Mouse (Mus musculus) intestine, postnatal 0 days (tissue): ENCODE measurements around the gene Gm10320. TPM values are rescaled to one million over a fixed set of nuclear protein-coding genes. Genes with fewer than 3 reads are reported as not detected.

Source experiments
- ATAC-seq: fragments of 200-750 bp; cut with Nextera tagmentation; 2 replicates; pipeline ENCODE4 v1.8.0; 2017; ENCODE audit warnings: mild to moderate bottlenecking, moderate TSS enrichment, moderate library complexity
- H3K27ac ChIP-seq: fragments of 300-500 bp; sonication (generic); 2 replicates; pipeline ENCODE4 v1.5.1; 2014; ENCODE audit warnings: mild to moderate bottlenecking, low read depth, low read length, moderate library complexity
- H3K27me3 ChIP-seq: fragments of 300-500 bp; sonication (generic); replicated peaks from 2 replicates; pipeline ENCODE4 v1.6.1; 2014; ENCODE audit warnings: low read length, mixed read lengths; ENCODE audit not compliant: control insufficient read depth, insufficient read depth
- H3K36me3 ChIP-seq: fragments of 300-500 bp; sonication (generic); 2 replicates; pipeline ENCODE4 v1.6.1; 2014; ENCODE audit warnings: mild to moderate bottlenecking, moderate library complexity; ENCODE audit not compliant: control insufficient read depth, insufficient read depth
- H3K4me1 ChIP-seq: fragments of 300-500 bp; sonication (generic); replicated peaks from 2 replicates; pipeline ENCODE4 v1.6.1; 2014; ENCODE audit warnings: antibody characterized with exemption, low read length, mixed read lengths; ENCODE audit not compliant: control insufficient read depth, insufficient read depth
- H3K4me2 ChIP-seq: fragments of 300-500 bp; sonication (generic); replicated peaks from 2 replicates; pipeline ENCODE4 v1.6.1; 2014; ENCODE audit warnings: low read depth, mild to moderate bottlenecking, moderate library complexity
- H3K4me3 ChIP-seq: fragments of 300-500 bp; sonication (generic); 2 replicates; pipeline ENCODE4 v1.5.1; 2014; ENCODE audit warnings: low read depth, low read length
- H3K9ac ChIP-seq: fragments of 300-500 bp; sonication (generic); 2 replicates; pipeline ENCODE4 v1.6.1; 2014; ENCODE audit warnings: mild to moderate bottlenecking, low read depth, low read length
- H3K9me3 ChIP-seq: fragments of 300-500 bp; sonication (generic); 2 replicates; pipeline ENCODE4 v1.6.1; 2016; ENCODE audit warnings: mixed run types; ENCODE audit not compliant: control insufficient read depth
- CTCF ChIP-seq: sonication (generic); IDR thresholded peaks from 2 replicates; pipeline ENCODE4 v1.5.1; 2016; ENCODE audit warnings: low read depth, mild to moderate bottlenecking, control low read depth, antibody characterized with exemption, moderate library complexity
- WGBS: fragments of 180-500 bp; shearing (Covaris S2); extraction: QIAGEN DNeasy Blood & Tissue Kit; methylation state at CpG from one replicate; pipeline ENCODE4 v1.1.7; 2014; 5-methylcytosine and 5-hydroxymethylcytosine counted together
- polyA plus RNA-seq: library from polyadenylated mRNA; unstranded; fragments of >200 nt; fragmentation: Nextera tagmentation; extraction: Ambion mirVana; gene quantifications from 2 replicates; pipeline ENCODE4 v1.2.1, GENCODE M21; 2015

Gene Gm10320
- polyA plus RNA-seq, 1 experiment from 2014 or later, result 2.4 TPM

DNA sequence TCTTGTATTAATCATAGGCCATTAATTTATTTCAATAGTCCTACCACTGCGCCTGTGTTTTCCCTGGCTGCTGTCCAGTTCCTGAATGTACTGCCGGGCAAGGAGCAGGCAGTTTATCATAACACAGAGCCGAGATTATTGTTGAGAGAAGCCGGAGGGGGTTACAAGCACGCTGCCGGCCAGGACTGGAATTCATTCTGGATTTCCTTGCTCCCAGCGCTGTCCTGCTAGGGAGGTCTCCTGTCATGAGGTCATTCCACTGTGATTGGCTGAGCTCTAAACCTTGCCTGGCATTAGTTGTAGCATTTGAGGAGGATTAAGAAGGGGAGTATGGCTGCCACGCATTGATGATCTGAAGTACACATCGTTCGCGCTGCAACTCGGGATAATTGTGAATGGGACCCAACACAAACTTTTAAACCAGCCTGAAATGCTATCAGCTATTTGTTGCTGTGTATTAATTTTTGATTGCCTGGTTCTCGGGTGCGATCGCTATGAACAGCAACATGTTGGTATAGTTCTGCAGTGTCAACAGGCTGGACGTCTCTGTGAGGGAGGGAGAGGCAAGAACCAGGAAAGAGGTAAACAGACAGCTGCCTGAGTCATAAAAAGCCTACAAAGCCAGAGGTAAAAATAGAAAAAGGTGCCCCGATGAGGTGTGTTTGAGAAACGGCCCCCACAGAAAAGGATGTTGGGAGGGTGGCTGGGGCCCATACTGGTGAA is 42.5 kb upstream of the Gm10320 start:
- 0 out of 2 replicates have a peak, but pooled peaks cover 3% of the 10 kb centered on the region for H3K9me3 ChIP-seq
- no peak for TF ChIP-seq CTCF
- 0 out of 2 replicates have a peak overlapping the region, but pooled peaks have one; percentile 0 for H3K9ac ChIP-seq
- WGBS, result 10% methylated on average over 18 of the region's 18 CpGs
- H3K27me3 ChIP-seq, result 0 out of 2 replicates have a peak, but pooled peaks cover 4% of the 10 kb centered on the region
- ATAC-seq, result peak; percentile 37; the same call in 1 of the 2 replicates
- peak overlapping the region; percentile 27 for H3K4me3 ChIP-seq
- no peak overlapping the region for H3K27ac ChIP-seq
- no peaks in the 10 kb centered on the region; the same call in 1 of the 2 replicates for H3K4me1 ChIP-seq
- H3K4me2 ChIP-seq, result peak overlapping the region; percentile 56
- no peaks in the 10 kb centered on the region for H3K36me3 ChIP-seq

DNA sequence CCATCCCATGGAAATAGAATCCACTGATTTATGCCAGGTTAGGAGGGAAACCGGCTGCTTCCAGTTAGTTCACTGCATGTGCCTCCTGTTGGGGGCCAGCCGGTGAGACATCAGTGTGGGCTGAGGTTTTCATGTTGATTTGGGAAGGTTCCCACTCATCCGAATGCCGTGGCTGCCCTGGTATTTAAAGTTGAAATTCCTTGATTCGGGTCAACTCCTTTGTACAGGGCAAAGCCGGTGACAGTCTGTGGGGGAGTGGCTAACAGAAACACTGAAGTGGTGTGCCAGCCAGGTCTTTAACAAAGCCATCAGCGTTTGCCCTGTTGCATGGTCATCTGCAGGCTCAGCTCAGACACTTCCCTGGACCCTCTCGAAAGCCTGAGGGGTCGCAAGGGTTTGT is 41.6 kb upstream of the Gm10320 start:
- H3K4me1 ChIP-seq, result no peaks in the 10 kb centered on the region; the same call in 1 of the 2 replicates
- H3K4me3 ChIP-seq, result no peak overlapping the region
- no peak for TF ChIP-seq CTCF
- H3K36me3 ChIP-seq, result no peaks in the 10 kb centered on the region
- H3K4me2 ChIP-seq, result no peak overlapping the region
- 52% methylated on average over 9 of the region's 9 CpGs for WGBS
- H3K27me3 ChIP-seq, result 0 out of 2 replicates have a peak, but pooled peaks cover 4% of the 10 kb centered on the region
- no peak overlapping the region for H3K9ac ChIP-seq
- no peak overlapping the region for H3K27ac ChIP-seq
- ATAC-seq, result no peak
- H3K9me3 ChIP-seq, result 0 out of 2 replicates have a peak, but pooled peaks cover 3% of the 10 kb centered on the region

DNA sequence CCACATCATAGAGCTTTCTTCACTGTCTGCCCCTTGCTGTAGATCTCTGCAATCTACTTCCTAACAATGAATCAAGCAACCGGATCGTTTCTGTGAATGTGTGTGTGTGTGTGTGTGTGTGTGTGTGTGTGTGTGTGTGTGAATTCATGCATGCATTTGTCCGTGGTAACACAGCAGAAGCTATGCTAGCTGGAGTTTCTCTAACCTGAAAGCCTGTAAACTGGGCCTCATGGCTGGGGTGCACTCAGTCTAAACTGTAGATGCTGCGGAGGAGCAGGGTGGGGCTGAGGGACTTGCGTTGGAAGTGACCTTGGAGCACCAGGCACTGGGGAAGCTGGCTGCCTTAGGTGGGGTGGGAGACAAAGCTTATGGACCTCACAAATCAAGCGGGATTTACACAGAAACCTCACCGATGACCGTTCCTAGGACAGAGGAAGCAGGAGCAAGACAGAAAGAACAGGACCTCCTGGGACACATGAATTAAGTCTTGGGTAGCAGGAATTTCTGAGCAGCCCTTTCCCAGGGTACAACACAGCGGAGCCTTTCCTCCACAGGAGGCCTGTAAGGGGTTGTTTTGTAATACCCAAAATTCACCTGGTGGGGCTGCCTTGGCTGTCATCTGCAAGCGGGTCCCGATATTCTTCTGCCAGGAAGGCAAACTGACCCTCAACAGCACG is 41.0 kb upstream of the Gm10320 start:
- H3K4me1 ChIP-seq, result no peaks in the 10 kb centered on the region; the same call in 1 of the 2 replicates
- no peaks in the 10 kb centered on the region for H3K36me3 ChIP-seq
- H3K4me2 ChIP-seq, result no peak overlapping the region
- 0 out of 2 replicates have a peak, but pooled peaks cover 4% of the 10 kb centered on the region for H3K27me3 ChIP-seq
- H3K9ac ChIP-seq, result no peak overlapping the region
- no peak overlapping the region for H3K27ac ChIP-seq
- no peak for ATAC-seq
- H3K4me3 ChIP-seq, result no peak overlapping the region
- H3K9me3 ChIP-seq, result 0 out of 2 replicates have a peak, but pooled peaks cover 3% of the 10 kb centered on the region
- 51% methylated on average over 12 of the region's 12 CpGs for WGBS
- no peak for TF ChIP-seq CTCF

DNA sequence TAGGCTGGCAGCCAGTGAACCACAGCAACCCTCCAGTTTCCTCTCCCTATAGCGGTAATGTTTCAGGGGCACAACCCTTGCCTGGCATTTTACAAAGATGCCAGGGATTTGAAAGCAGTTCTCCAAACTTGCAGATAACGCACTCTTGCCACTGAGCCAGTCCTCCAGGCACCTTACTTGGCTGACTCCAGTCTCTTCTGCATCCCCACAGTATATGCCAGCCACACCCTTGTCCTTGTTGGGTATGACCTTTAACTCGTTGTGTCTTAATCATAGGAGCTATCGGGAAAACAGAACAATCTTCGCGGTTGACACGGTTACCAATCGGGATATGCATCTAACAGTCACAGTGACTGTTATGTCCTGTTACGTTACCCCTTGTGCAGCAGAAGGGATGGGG is 40.2 kb upstream of the Gm10320 start:
- Histone ChIP-seq H3K27me3 (0 out of 2 replicates have a peak, but pooled peaks cover 4% of the 10 kb centered on the region), H3K36me3 (no peaks in the 10 kb centered on the region), H3K9me3 (0 out of 2 replicates have a peak, but pooled peaks cover 3% of the 10 kb centered on the region), H3K4me1 (no peaks in the 10 kb centered on the region; the same call in 1 of the 2 replicates), H3K4me3 (no peak overlapping the region), H3K27ac (no peak overlapping the region), H3K9ac (no peak overlapping the region), H3K4me2 (no peak overlapping the region)
- TF ChIP-seq CTCF, result no peak
- ATAC-seq, result no peak
- WGBS, result 80% methylated on average over 9 of the region's 9 CpGs

GRCm38 (mm10) chr13:98531306-98531705 is 39.5 kb upstream of the Gm10320 start:
- Histone ChIP-seq H3K4me2 (no peak overlapping the region), H3K9me3 (0 out of 2 replicates have a peak, but pooled peaks cover 3% of the 10 kb centered on the region), H3K9ac (no peak overlapping the region), H3K4me3 (no peak overlapping the region), H3K27ac (no peak overlapping the region), H3K27me3 (0 out of 2 replicates have a peak, but pooled peaks cover 4% of the 10 kb centered on the region), H3K36me3 (no peaks in the 10 kb centered on the region), H3K4me1 (no peaks in the 10 kb centered on the region; the same call in 1 of the 2 replicates)
- ATAC-seq, result no peak
- TF ChIP-seq CTCF, result no peak
- 25% methylated on average over 3 of the region's 3 CpGs for WGBS

- Histone ChIP-seq H3K9me3 (no peaks in the 10 kb centered on the region), H3K27ac (no peak overlapping the region), H3K9ac (no peak overlapping the region), H3K4me2 (no peak overlapping the region), H3K36me3 (no peaks in the 10 kb centered on the region), H3K4me3 (no peak overlapping the region), H3K27me3 (no peaks in the 10 kb centered on the region), H3K4me1 (no peaks in the 10 kb centered on the region)
- WGBS, result 47% methylated on average over 6 of the region's 6 CpGs
- TF ChIP-seq CTCF, result no peak
- no peak for ATAC-seq
These were observed 32.0 kb upstream of the Gm10320 start for GRCm38 (mm10) chr13:98523719-98524316.
